ENCODE assay signal across 7 mouse cellular contexts in genomic region chr5:120811951-120812819, GRCm38 (mm10). TPM values are rescaled to one million over a fixed set of nuclear protein-coding genes. Genes with fewer than 3 reads are reported as not detected.
A peak's percentile ranks its signal among the peaks of the same experiment; 100 is the strongest.
DNase-seq lines count a peak whose midpoint lies in the region; ATAC-seq lines count a peak whose summit lies in the region.

Gene Oas1c (minus strand): TSS chr5:120812514.

- no peaks in the 10 kb centered on the region for H3K4me1 ChIP-seq in embryonic facial prominence, embryonic 11.5 days (ENCODE audit: control insufficient read depth, insufficient read depth, low read length)
- peaks cover 16% of the 10 kb centered on the region for H3K4me1 ChIP-seq in limb, embryonic 10.5 days
- 0 out of 2 replicates have a peak, but pooled peaks cover 11% of the 10 kb centered on the region for H3K4me1 ChIP-seq in midbrain, embryonic 13.5 days (replicated peaks)

- H3K9ac ChIP-seq in embryonic facial prominence, embryonic 11.5 days (replicated peaks; ENCODE audit: low read length): peak within 1 kb of the TSS; percentile 55
- H3K9ac ChIP-seq in midbrain, embryonic 13.5 days (replicated peaks): peak within 1 kb of the TSS; percentile 56

- H3K4me2 ChIP-seq in embryonic facial prominence, embryonic 11.5 days (ENCODE audit: low read depth, low read length): peak within 1 kb of the TSS; percentile 38
- H3K4me2 ChIP-seq in midbrain, embryonic 13.5 days (replicated peaks): peak within 1 kb of the TSS; percentile 47

- peak; percentile 91 for DNase-seq in adrenal gland, postnatal 14 days
- DNase-seq in embryonic facial prominence, embryonic 11.5 days (ENCODE audit: low spot score): peak; percentile 91
- DNase-seq in kidney, adult 11 months: peak; percentile 91
- DNase-seq in limb, embryonic 10.5 days (ENCODE audit: low spot score): peak; percentile 75
- DNase-seq in spleen, adult 12 weeks (ENCODE audit: low spot score): peak; percentile 79

- H3K9me3 ChIP-seq in embryonic facial prominence, embryonic 11.5 days (replicated peaks; ENCODE audit: control insufficient read depth, low read length): no peaks in the 10 kb centered on the region
- no peaks in the 10 kb centered on the region for H3K9me3 ChIP-seq in limb, embryonic 10.5 days (replicated peaks)
- H3K9me3 ChIP-seq in midbrain, embryonic 13.5 days: no peaks in the 10 kb centered on the region

- no peaks in the 10 kb centered on the region for H3K27me3 ChIP-seq in embryonic facial prominence, embryonic 11.5 days (ENCODE audit: control insufficient read depth, insufficient read depth, low read length)
- H3K27me3 ChIP-seq in limb, embryonic 10.5 days (ENCODE audit: low read depth, poor library complexity, severe bottlenecking): no peaks in the 10 kb centered on the region
- no peaks in the 10 kb centered on the region for H3K27me3 ChIP-seq in midbrain, embryonic 13.5 days

- ATAC-seq in embryonic facial prominence, embryonic 11.5 days (replicated peaks; ENCODE audit: insufficient number of reproducible peaks, low FRiP score, low TSS enrichment, low read depth): peak; percentile 86
- peak; percentile 88 for ATAC-seq in granulocyte monocyte progenitor cell, adult 5-6 weeks (replicated peaks; ENCODE audit: poor library complexity, severe bottlenecking)
- peak; percentile 77; the same call in 1 of the 2 replicates for ATAC-seq in midbrain, embryonic 13.5 days

- H3K27ac ChIP-seq in embryonic facial prominence, embryonic 11.5 days (replicated peaks; ENCODE audit: low read depth, low read length): peak within 1 kb of the TSS; percentile 41; the same call in 1 of the 2 replicates
- peak within 1 kb of the TSS; percentile 77 for H3K27ac ChIP-seq in limb, embryonic 10.5 days
- no peak within 1 kb of the TSS; the same call in 1 of the 2 replicates for H3K27ac ChIP-seq in midbrain, embryonic 13.5 days

- H3K36me3 ChIP-seq in embryonic facial prominence, embryonic 11.5 days (replicated peaks; ENCODE audit: control insufficient read depth, insufficient read depth, low read depth, low read length): no peaks in the 10 kb centered on the region
- H3K36me3 ChIP-seq in limb, embryonic 10.5 days: no peaks in the 10 kb centered on the region
- no peaks in the 10 kb centered on the region for H3K36me3 ChIP-seq in midbrain, embryonic 13.5 days

- peak within 1 kb of the TSS; percentile 12 for H3K4me3 ChIP-seq in embryonic facial prominence, embryonic 11.5 days (ENCODE audit: low read depth, low read length)
- H3K4me3 ChIP-seq in limb, embryonic 10.5 days: peak within 1 kb of the TSS; percentile 39
- H3K4me3 ChIP-seq in midbrain, embryonic 13.5 days (replicated peaks): peak within 1 kb of the TSS; percentile 26

- 5% methylated on average over 18 of the region's 18 CpGs for WGBS in embryonic facial prominence, embryonic 11.5 days
- WGBS in limb, embryonic 10.5 days: 9% methylated on average over 18 of the region's 18 CpGs
- 5% methylated on average over 18 of the region's 18 CpGs for WGBS in midbrain, embryonic 13.5 days

RNA-seq across cellular contexts. Expression of gene Oas1c, which starts in this region (rescaled TPM):
- total RNA-seq in adrenal gland, postnatal 14 days (2021): 0.89 and 1.8 TPM in 2 replicates
- polyA plus RNA-seq in embryonic facial prominence, embryonic 11.5 days (2014; fragmentation: Nextera tagmentation; extraction: Ambion mirVana): 0.24 and 0.27 TPM in 2 replicates
- total RNA-seq in granulocyte monocyte progenitor cell, adult 5-6 weeks (2014; fragmentation: Nextera tagmentation): 3.8 TPM in 1 of 2 replicates, not detected in the other
- 0.21 and 2.5 TPM in 2 replicates for total RNA-seq in granulocyte monocyte progenitor cell, adult 5-6 weeks (2017)
- polyA plus RNA-seq in limb, embryonic 10.5 days (2016; fragmentation: Nextera tagmentation; extraction: Ambion mirVana): 0.23 and 0.43 TPM in 2 replicates
- 0.20 and 0.31 TPM in 2 replicates for polyA plus RNA-seq in midbrain, embryonic 13.5 days (2015; fragmentation: Nextera tagmentation; extraction: Ambion mirVana)

Comparison
In these comparisons a context has a peak if more than half of its experiments do, and no peak if none do; other contexts are left out.
1. Peak in DNase-seq, ATAC-seq, H3K4me3 ChIP-seq, H3K27ac ChIP-seq, H3K9ac ChIP-seq and H3K4me2 ChIP-seq in embryonic facial prominence, embryonic 11.5 days; RNA of the gene not detected or under 1 TPM.
2. Peak in DNase-seq, H3K4me3 ChIP-seq and H3K27ac ChIP-seq in limb, embryonic 10.5 days; RNA of the gene not detected or under 1 TPM.
3. Peak in ATAC-seq, H3K4me3 ChIP-seq, H3K9ac ChIP-seq and H3K4me2 ChIP-seq in midbrain, embryonic 13.5 days; RNA of the gene not detected or under 1 TPM.